Mouse (Mus musculus): ENCODE results near the gene Camta1. TPM values are rescaled to one million over a fixed set of nuclear protein-coding genes. Genes with fewer than 3 reads are reported as not detected.

Camta1 gene
- polyA plus RNA-seq, 1 experiment from 2014 or later, result 106 TPM

DNA sequence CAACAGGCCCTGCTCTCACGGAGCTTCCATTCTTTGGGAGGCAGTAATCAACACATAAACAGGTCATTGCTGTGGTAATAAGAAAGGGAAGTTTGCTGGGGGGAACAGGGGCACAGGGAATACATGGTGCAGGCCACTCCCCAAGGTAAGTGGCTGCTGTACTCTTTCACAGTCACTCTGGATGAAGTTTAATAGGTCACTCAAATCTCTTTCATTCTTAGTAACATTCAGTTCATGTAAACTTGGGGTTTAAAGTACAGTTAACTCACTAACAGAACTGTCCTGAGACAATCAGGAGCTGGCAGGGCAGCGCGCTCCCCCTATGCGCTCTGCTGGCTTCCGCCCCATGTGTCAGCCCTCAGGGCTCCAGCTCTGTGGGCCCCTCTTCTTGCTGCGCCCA is 81.2 kb downstream of the Camta1 start:
- Histone ChIP-seq H3K27ac (replicated peaks; ENCODE audit: low read depth, low read length) (no peak overlapping the region), H3K9ac (ENCODE audit: low read length) (no peak overlapping the region), H3K9me3 (ENCODE audit: control insufficient read depth, low read length) (no peaks in the 10 kb centered on the region), H3K4me3 (ENCODE audit: low read depth, low read length) (no peak overlapping the region), H3K4me2 (ENCODE audit: low read depth, severe bottlenecking) (no peak overlapping the region), H3K4me1 (ENCODE audit: control insufficient read depth, insufficient read depth, low read length) (no peaks in the 10 kb centered on the region), H3K36me3 (ENCODE audit: control insufficient read depth, insufficient read depth, low read length) (no peaks in the 10 kb centered on the region), H3K27me3 (ENCODE audit: control insufficient read depth, insufficient read depth, low read length) (no peaks in the 10 kb centered on the region)
- ATAC-seq (ENCODE audit: insufficient number of reproducible peaks, low FRiP score, low TSS enrichment, low read depth), result no peak
- WGBS, result 82% methylated on average over 6 of the region's 6 CpGs
- DNase-seq (ENCODE audit: low spot score), result no peak

DNA sequence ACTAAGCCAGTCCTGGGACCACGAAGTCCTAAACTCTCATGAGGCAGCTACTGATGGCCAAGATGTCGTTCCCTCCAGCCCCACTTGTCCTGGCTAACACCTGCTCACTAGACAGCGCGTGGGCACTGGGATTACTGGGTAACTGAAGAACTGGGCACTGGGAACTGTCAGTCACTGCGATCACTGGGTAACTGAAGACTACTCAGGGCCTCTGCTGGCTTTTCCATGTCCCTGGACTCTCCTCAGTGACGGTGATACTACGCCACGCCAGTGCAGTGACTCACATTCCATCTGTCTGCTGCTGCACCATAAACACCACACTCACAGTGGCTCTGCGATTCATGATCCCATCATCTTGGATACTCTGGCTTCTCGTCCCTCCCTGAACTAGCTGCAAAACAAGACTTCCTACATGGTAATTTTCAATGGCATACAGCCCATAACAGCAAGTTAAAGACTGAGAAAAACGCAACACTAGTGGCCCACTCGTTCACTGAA is 81.7 kb downstream of the Camta1 start:
- no peak overlapping the region for H3K27ac ChIP-seq (replicated peaks; ENCODE audit: low read depth, low read length)
- no peaks in the 10 kb centered on the region for H3K36me3 ChIP-seq (ENCODE audit: control insufficient read depth, insufficient read depth, low read length)
- ATAC-seq (ENCODE audit: insufficient number of reproducible peaks, low FRiP score, low TSS enrichment, low read depth) (no peak), DNase-seq (ENCODE audit: low spot score) (no peak)
- no peaks in the 10 kb centered on the region for H3K4me1 ChIP-seq (ENCODE audit: control insufficient read depth, insufficient read depth, low read length)
- WGBS, result 85% methylated on average over 12 of the region's 12 CpGs
- H3K4me3 ChIP-seq (ENCODE audit: low read depth, low read length), result no peak overlapping the region
- H3K9ac ChIP-seq (ENCODE audit: low read length), result no peak overlapping the region
- H3K27me3 ChIP-seq (ENCODE audit: control insufficient read depth, insufficient read depth, low read length), result no peaks in the 10 kb centered on the region
- H3K4me2 ChIP-seq (ENCODE audit: low read depth, severe bottlenecking), result no peak overlapping the region
- H3K9me3 ChIP-seq (ENCODE audit: control insufficient read depth, low read length), result no peaks in the 10 kb centered on the region

DNA sequence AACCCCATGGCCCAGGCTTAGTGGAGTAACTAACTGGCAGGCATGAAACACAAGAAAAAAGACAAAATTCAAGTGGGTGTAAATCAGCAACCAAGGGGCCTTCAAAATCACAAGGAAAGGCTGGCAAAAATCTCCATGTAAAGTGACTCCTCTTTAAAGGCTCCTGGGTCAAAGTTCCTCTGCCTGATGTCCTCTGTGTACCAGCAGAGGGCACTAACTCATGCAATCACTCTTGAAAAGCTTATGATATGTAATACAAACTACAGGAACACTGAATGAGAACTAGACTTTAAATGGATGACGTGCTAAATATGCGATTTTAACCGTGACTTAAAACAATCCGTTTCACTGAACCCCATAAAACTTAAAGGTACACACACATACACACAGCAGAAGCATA is 83.2 kb downstream of the Camta1 start:
- no peak for ATAC-seq (ENCODE audit: insufficient number of reproducible peaks, low FRiP score, low TSS enrichment, low read depth)
- WGBS, result 83% methylated on average over 4 of the region's 4 CpGs
- DNase-seq (ENCODE audit: low spot score), result no peak
- Histone ChIP-seq H3K4me3 (ENCODE audit: low read depth, low read length) (no peak overlapping the region), H3K27ac (replicated peaks; ENCODE audit: low read depth, low read length) (no peak overlapping the region), H3K9me3 (ENCODE audit: control insufficient read depth, low read length) (no peaks in the 10 kb centered on the region), H3K4me1 (ENCODE audit: control insufficient read depth, insufficient read depth, low read length) (no peaks in the 10 kb centered on the region), H3K9ac (ENCODE audit: low read length) (no peak overlapping the region), H3K27me3 (ENCODE audit: control insufficient read depth, insufficient read depth, low read length) (no peaks in the 10 kb centered on the region), H3K36me3 (ENCODE audit: control insufficient read depth, insufficient read depth, low read length) (no peaks in the 10 kb centered on the region), H3K4me2 (ENCODE audit: low read depth, severe bottlenecking) (no peak overlapping the region)

DNA sequence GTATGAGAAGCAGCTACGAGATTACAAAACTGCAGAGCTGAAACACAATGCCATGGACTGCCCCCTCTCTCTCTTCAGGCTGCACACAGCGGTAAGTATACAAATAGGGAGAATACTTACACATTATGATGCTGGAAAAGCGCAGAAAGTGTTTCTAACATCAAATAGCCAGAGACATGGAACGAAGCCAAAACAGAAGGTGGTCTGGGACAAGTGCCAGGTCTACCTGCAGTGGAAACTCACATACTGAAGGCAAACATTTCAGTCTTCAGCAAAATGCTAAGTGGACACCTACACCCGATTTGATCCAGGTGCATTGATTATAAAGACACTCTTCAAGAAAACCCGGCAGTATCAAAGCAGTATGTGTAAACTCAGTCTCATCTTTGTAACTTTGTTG is 84.2 kb downstream of the Camta1 start:
- WGBS, result 91% methylated on average over 6 of the region's 6 CpGs
- ATAC-seq (ENCODE audit: insufficient number of reproducible peaks, low FRiP score, low TSS enrichment, low read depth) (no peak), DNase-seq (ENCODE audit: low spot score) (no peak)
- Histone ChIP-seq H3K4me1 (ENCODE audit: control insufficient read depth, insufficient read depth, low read length) (no peaks in the 10 kb centered on the region), H3K36me3 (ENCODE audit: control insufficient read depth, insufficient read depth, low read length) (no peaks in the 10 kb centered on the region), H3K27ac (replicated peaks; ENCODE audit: low read depth, low read length) (no peak overlapping the region), H3K4me3 (ENCODE audit: low read depth, low read length) (no peak overlapping the region), H3K4me2 (ENCODE audit: low read depth, severe bottlenecking) (no peak overlapping the region), H3K9me3 (ENCODE audit: control insufficient read depth, low read length) (no peaks in the 10 kb centered on the region), H3K9ac (ENCODE audit: low read length) (no peak overlapping the region), H3K27me3 (ENCODE audit: control insufficient read depth, insufficient read depth, low read length) (no peaks in the 10 kb centered on the region)

DNA sequence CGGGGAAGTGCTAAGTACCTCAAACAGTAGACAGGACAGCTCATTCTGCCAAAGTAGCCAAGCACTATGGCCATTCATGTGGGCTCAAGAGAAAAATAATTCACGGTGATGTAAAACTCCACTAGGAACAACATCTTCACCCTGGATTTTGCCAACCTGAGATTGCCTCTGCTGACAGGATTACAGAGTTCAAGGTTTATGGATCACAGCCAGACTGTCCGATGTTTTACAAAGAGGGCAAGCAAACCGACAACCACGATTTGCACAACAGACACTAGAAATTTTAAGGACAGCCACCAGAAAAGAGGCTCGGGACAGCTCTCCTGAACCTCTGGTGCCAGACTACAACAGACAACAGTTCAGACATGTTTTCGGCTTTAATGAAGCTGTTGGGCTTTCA is 86.2 kb downstream of the Camta1 start:
- H3K27ac ChIP-seq (replicated peaks; ENCODE audit: low read depth, low read length), result no peak overlapping the region
- WGBS, result 89% methylated on average over 7 of the region's 7 CpGs
- ATAC-seq (ENCODE audit: insufficient number of reproducible peaks, low FRiP score, low TSS enrichment, low read depth) (no peak), DNase-seq (ENCODE audit: low spot score) (no peak)
- H3K4me2 ChIP-seq (ENCODE audit: low read depth, severe bottlenecking), result no peak overlapping the region
- H3K9me3 ChIP-seq (ENCODE audit: control insufficient read depth, low read length), result no peaks in the 10 kb centered on the region
- no peak overlapping the region for H3K9ac ChIP-seq (ENCODE audit: low read length)
- no peaks in the 10 kb centered on the region for H3K4me1 ChIP-seq (ENCODE audit: control insufficient read depth, insufficient read depth, low read length)
- H3K4me3 ChIP-seq (ENCODE audit: low read depth, low read length), result no peak overlapping the region
- H3K27me3 ChIP-seq (ENCODE audit: control insufficient read depth, insufficient read depth, low read length), result no peaks in the 10 kb centered on the region
- no peaks in the 10 kb centered on the region for H3K36me3 ChIP-seq (ENCODE audit: control insufficient read depth, insufficient read depth, low read length)

DNA sequence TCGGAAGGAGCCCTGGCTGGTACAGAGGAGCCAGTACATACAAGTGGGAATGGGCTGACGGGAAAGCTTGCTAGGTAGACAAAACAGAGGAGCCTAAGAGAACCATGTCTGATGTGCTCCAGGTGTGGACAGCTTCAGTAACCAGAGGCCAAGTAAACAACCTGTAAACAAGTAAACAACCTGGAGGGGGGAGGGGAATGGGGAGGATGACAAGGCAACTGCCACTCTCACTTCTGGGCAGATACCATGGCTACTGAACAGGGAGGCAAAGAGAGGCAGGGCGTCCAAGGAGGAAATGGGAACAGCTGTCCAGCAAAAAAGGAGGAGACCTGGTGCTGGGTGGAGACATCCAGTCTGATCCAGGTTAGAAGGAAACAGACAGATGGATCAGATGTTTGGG is 88.0 kb downstream of the Camta1 start:
- no peak overlapping the region for H3K9ac ChIP-seq (ENCODE audit: low read length)
- no peaks in the 10 kb centered on the region for H3K36me3 ChIP-seq (ENCODE audit: control insufficient read depth, insufficient read depth, low read length)
- no peaks in the 10 kb centered on the region for H3K27me3 ChIP-seq (ENCODE audit: control insufficient read depth, insufficient read depth, low read length)
- no peak overlapping the region for H3K4me3 ChIP-seq (ENCODE audit: low read depth, low read length)
- H3K27ac ChIP-seq (replicated peaks; ENCODE audit: low read depth, low read length), result no peak overlapping the region
- H3K9me3 ChIP-seq (ENCODE audit: control insufficient read depth, low read length), result no peaks in the 10 kb centered on the region
- ATAC-seq (ENCODE audit: insufficient number of reproducible peaks, low FRiP score, low TSS enrichment, low read depth) (no peak), DNase-seq (ENCODE audit: low spot score) (no peak)
- WGBS, result 81% methylated on average over 3 of the region's 3 CpGs
- no peak overlapping the region for H3K4me2 ChIP-seq (ENCODE audit: low read depth, severe bottlenecking)
- H3K4me1 ChIP-seq (ENCODE audit: control insufficient read depth, insufficient read depth, low read length), result no peaks in the 10 kb centered on the region

DNA sequence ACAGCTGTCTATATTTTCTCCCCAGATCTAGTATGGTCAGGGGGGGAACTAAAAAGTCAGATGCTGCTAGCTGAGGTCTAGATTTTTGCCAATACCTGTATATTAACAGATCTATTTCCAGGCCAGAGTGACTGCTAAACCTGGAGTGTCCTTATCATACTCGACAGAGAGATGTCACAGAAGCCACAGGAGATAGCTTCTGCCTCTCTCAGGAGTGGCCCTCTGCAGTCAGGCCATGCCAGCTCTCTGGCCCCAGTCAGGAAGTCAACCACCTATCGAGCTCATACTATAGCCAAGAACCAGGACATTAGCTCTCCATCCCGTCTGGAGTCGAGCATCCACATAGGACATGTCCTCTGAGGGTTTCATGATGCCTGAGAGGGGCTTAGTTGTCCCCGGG is 88.7 kb downstream of the Camta1 start:
- no peak for DNase-seq (ENCODE audit: low spot score)
- Histone ChIP-seq H3K9ac (ENCODE audit: low read length) (no peak overlapping the region), H3K9me3 (ENCODE audit: control insufficient read depth, low read length) (no peaks in the 10 kb centered on the region)

DNA sequence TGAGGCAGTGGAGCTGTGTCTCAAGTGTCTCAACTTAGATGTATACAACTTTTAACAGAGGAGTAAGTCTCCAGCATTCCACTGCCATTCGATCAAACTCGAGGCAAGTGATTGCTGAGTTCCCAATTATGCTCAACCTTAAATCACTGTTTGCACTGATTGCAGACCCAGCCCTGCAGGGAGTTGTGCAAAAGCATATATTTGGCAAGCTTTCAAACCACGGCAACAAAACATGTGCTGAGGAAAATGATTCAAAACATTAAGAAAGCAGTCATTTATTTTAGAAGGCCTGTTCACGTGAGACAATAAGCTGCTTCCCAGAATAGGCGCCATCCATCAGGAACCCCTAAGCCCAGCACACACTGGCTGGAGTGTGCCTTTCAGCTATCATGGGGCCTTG is 91.0 kb downstream of the Camta1 start:
- H3K27me3 ChIP-seq (ENCODE audit: control insufficient read depth, insufficient read depth, low read length), result no peaks in the 10 kb centered on the region
- H3K9ac ChIP-seq (ENCODE audit: low read length), result no peak overlapping the region
- WGBS, result 85% methylated on average over 5 of the region's 5 CpGs
- ATAC-seq (ENCODE audit: insufficient number of reproducible peaks, low FRiP score, low TSS enrichment, low read depth) (no peak), DNase-seq (ENCODE audit: low spot score) (no peak)
- H3K36me3 ChIP-seq (ENCODE audit: control insufficient read depth, insufficient read depth, low read length), result no peaks in the 10 kb centered on the region
- H3K4me1 ChIP-seq (ENCODE audit: control insufficient read depth, insufficient read depth, low read length), result no peaks in the 10 kb centered on the region
- H3K27ac ChIP-seq (replicated peaks; ENCODE audit: low read depth, low read length), result no peak overlapping the region
- H3K9me3 ChIP-seq (ENCODE audit: control insufficient read depth, low read length), result no peaks in the 10 kb centered on the region
- no peak overlapping the region for H3K4me3 ChIP-seq (ENCODE audit: low read depth, low read length)
- H3K4me2 ChIP-seq (ENCODE audit: low read depth, severe bottlenecking), result no peak overlapping the region

More for the DNA sequence above, 88.7 kb downstream of the Camta1 start:
- H3K4me3 ChIP-seq (ENCODE audit: low read depth, low read length), result no peak overlapping the region
- no peaks in the 10 kb centered on the region for H3K4me1 ChIP-seq (ENCODE audit: control insufficient read depth, insufficient read depth, low read length)
- ATAC-seq (ENCODE audit: insufficient number of reproducible peaks, low FRiP score, low TSS enrichment, low read depth), result no peak
- H3K4me2 ChIP-seq (ENCODE audit: low read depth, severe bottlenecking), result no peak overlapping the region
- H3K27ac ChIP-seq (replicated peaks; ENCODE audit: low read depth, low read length), result no peak overlapping the region
- H3K27me3 ChIP-seq (ENCODE audit: control insufficient read depth, insufficient read depth, low read length), result no peaks in the 10 kb centered on the region
- WGBS, result 86% methylated on average over 5 of the region's 5 CpGs
- H3K36me3 ChIP-seq (ENCODE audit: control insufficient read depth, insufficient read depth, low read length), result no peaks in the 10 kb centered on the region

DNA sequence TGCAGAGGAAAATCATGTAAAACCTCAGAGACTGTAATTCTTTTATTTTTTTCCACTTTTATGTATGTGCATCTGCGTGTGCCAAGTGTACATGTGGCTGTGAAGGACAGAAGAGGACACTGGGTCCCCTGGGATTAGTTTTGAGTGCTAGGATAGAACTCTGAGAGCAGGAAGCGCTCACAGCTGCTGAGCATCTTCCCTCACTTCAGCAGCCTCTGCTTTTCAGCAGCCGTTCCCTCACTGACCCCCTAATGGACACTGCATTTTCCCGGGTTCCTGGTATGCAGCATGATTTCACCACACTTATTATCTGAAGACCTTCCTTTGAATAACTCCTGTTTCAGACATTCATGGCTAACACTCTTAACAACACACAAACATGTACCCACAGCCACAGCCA is 93.9 kb downstream of the Camta1 start:
- ATAC-seq (ENCODE audit: insufficient number of reproducible peaks, low FRiP score, low TSS enrichment, low read depth) (no peak), DNase-seq (ENCODE audit: low spot score) (no peak)
- no peak overlapping the region for H3K27ac ChIP-seq (replicated peaks; ENCODE audit: low read depth, low read length)
- no peak overlapping the region for H3K4me3 ChIP-seq (ENCODE audit: low read depth, low read length)
- H3K27me3 ChIP-seq (ENCODE audit: control insufficient read depth, insufficient read depth, low read length), result no peaks in the 10 kb centered on the region
- 87% methylated on average over 4 of the region's 4 CpGs for WGBS
- H3K36me3 ChIP-seq (ENCODE audit: control insufficient read depth, insufficient read depth, low read length), result no peaks in the 10 kb centered on the region
- no peak overlapping the region for H3K9ac ChIP-seq (ENCODE audit: low read length)
- 0 out of 2 replicates have a peak, but pooled peaks cover 2% of the 10 kb centered on the region for H3K4me1 ChIP-seq (ENCODE audit: control insufficient read depth, insufficient read depth, low read length)
- no peak overlapping the region for H3K4me2 ChIP-seq (ENCODE audit: low read depth, severe bottlenecking)
- no peaks in the 10 kb centered on the region for H3K9me3 ChIP-seq (ENCODE audit: control insufficient read depth, low read length)

Measured in limb, embryonic 11.5 days (tissue).